Mouse (Mus musculus) megakaryocyte-erythroid progenitor cell, adult 5-6 weeks (primary cell): ENCODE data around the gene Ppp1r27. TPM values are rescaled to one million over a fixed set of nuclear protein-coding genes. Genes with fewer than 3 reads are reported as not detected.
A peak's percentile ranks its signal among the peaks of the same experiment; 100 is the strongest.
"Not testable (repeated sequence)": the region's sequence is repeated elsewhere in the genome, so short reads cannot be mapped to it uniquely, and the experiment has no call there.

ENCODE experiments used
- ATAC-seq: replicated peaks from 2 replicates; pipeline ENCODE4 v1.8.0; 2016; ENCODE audit warnings: mild to moderate bottlenecking, inconsistent platforms; ENCODE audit not compliant: severe bottlenecking, poor library complexity, low FRiP score, low TSS enrichment
- total RNA-seq, 2 experiments: library from RNA; stranded (forward) in 1 of 2; stranded (reverse) in 1 of 2; fragments of 200-1000, 215-1000 nt in 1 of 2; fragments of >200 nt in 1 of 2; fragmentation: Nextera tagmentation in 1 of 2; gene quantifications; 2 replicates each; pipeline ENCODE4 v1.2.3; 2014 to 2017

Ppp1r27 gene
- total RNA-seq, 2 experiments from 2014 or later, result not detected

DNA sequence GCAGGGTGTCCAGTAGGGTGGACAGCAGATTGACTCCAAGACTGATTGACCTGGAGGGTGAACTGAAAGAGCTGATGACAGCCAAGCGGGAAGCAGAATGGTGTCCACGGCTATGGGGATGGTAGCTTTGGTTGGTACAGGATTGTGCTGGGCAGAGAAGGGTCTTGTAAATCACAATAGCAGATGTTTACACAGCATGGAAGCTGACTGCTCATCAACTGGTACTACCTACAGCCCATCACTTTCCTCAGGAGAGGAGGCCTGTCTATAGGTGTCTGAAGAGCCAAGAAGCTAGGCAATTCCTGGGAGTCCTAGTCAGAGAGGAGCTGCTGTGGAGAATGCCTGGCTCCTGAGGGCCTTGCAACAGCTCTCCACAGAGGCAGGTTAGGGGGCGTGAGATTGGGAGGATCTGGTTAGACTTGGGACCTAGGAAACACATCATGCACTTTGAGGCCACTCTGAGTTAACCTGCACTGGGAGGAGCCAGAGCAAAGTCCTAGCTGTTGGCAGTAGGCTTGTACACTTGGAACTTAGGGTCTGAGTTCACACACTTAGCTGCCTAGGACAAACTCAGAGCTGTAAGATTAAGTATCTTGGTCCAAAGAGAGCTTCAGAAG lies 25.5 kb upstream of the Ppp1r27 start:
- ATAC-seq, result no peak

DNA sequence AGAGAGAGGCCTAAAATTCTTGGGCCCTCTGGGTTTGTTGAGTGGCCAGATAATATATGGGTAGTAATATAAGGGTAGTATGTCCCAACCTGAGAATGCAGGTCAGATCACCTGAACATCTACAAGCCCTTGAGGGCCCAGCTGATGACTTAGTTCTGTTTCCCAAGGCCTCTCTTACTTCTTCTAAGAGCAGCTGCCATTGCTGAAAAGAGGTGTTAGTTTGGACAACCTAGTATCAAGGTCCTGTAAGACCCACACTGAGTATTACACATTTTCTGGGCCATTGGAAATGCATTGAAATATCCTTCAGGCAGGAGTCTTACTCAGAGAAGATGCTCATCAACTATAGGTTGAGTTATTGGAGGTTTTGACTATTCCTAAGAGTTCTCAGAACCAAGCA lies 25.0 kb upstream of the Ppp1r27 start:
- no peak for ATAC-seq

DNA sequence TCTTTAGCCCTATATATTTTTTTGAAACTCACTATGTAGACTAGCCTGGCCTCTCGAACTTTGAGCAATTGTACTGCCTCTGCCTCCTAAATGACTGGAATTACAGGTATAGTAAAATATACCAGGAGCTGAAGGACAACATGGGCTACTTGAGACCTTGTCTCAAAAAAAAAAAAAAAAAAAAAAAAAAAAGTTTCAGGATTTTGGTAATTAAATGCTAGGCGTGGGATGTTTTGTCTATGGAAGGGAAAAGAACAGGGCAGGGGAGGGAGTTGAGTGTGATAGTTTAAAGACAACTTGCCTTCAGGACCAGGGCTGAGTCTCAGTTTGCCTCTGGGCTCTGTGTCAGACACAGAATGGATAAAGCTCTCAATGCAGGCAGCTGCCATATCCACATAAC lies 24.1 kb upstream of the Ppp1r27 start:
- ATAC-seq, result no peak

DNA sequence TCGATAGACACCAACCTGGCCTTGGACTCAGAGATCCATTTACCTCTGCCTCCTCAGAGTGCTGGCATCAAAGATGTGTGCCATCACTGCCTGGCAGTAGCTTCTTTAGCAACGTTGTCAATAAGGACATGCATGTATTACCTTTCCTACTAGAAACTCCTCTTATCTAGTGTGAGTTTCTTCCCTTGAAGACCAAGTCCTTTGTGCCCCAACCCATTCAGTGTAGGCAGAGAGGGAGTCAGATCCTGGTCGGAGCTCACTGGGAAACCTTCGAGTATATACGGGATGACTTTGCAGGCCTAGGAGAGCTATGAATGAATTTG lies 23.3 kb upstream of the Ppp1r27 start:
- ATAC-seq, result no peak

DNA sequence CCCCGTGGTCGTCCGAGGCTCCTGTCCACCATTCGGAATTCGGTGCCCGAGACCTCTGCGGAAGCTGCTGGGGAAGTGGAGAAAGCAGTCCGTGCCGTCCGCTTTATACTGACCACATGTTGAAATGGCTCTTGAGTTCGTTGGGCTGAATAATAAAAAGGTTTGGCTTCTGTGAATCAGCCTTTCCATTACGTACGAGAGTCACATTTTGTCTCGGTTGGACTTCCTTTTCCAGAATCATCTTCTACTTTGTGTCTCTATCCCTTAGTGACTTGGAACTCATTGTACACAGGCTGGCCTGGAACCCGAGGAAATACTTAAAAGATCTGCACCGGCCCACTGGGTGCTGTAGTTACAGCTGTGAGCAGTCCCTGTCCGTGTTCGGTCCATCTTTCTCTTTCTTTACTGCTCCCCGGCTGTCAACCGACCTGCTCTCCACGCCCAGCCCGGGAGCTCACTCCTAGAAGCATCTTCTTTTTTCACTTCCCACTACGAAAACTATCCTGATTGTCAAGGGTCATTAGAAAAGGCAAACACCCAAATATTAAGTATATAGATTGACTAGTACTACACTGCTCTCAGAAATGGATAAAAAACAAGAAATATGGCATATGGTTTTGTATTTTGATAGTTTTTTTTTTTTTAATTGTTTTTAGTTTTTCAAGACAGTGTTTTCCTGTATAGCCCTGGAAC lies 22.8 kb upstream of the Ppp1r27 start:
- no peak for ATAC-seq

DNA sequence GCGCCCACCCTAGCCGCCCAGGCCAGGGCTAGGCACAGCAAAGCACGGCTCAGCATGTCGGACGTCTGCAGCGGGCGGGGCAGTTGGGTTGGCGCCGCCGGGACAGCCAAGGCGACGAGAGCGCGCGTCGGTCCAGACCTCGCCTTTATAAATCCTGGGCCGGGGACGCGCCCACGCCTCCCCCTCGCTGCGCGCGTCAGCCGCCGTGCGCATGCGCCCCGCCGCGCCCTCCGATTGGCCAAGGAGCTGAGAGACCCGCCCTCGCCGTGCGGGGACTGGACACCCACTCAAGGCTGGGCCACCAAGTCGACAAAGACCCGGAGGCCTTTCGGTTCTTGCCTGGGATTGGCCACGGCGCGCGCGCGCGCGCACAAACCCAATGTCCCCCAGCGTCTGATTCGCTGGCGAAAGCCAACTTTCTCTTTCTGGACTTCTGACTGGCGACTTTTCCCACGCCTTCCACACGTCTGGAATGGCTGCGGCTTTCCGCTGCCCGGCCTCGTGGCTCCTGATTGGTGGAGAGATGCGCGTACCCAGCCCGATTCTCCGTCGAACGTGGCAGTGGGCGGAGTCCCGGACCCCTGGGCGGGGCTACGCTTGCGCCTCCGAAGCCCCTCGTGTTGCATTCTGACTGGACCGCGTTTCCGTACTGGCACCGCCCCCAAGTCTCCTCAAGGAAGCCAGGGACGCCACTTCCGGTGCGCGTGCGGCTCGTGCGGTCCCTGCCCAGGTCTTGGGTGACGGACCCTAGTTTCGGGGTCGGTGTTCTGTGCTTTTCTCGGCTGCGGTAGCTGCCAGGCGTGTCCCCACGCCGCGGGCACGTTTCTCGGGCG lies 22.0 kb upstream of the Ppp1r27 start, which contains the start of gene P4hb:
Gene P4hb (minus strand): TSS at position 502 of the 833 bp plus-strand sequence.
- ATAC-seq, result peak; percentile 87

DNA sequence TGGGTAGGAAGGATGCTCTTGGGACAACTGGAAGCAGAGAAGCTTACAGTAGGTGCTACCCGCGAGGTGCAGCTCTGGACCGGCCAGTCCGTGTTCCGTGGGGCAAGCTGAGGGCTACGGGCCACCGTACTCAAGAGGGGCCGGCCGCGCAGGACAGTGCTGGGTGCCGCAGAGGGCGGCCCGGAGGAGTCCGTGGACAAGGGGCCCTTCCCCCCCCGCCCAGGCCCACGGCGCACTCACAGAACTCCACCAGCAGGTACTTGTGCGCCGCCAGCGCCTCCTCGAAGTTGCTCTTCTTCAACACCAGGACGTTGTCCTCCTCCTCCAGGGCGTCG lies 21.5 kb upstream of the Ppp1r27 start:
- no peak for ATAC-seq

DNA sequence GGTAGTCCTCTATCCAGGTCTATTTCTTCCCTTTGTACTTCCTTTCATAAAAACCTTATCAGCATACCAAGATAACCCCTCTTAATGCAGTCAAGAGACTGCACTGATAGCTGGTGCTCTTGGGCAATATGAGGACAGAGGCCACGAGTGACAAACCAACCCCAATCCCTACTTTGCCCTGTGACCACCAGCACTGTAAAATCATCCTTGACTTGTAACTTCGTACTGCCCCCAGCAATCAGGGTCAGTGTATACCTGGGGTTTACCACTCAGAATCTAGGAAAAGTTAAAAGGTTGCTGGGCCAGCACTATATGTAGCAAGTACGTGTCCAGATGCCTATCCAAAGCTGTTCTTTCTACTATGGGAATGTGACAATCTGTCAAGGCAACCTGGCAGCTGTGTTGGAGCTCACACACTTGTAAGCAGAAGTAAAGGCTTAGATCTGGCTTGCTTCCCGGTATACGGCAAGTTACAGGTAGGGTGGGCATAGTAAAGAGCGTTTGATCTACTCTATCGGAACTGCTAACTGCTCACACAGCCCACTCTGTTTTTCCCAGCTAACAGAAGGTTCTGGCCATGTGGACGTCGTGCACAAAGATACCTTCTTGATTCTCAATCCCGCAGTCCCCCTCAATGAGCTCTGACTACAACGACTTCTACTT lies 21.0 kb upstream of the Ppp1r27 start:
- no peak for ATAC-seq

DNA sequence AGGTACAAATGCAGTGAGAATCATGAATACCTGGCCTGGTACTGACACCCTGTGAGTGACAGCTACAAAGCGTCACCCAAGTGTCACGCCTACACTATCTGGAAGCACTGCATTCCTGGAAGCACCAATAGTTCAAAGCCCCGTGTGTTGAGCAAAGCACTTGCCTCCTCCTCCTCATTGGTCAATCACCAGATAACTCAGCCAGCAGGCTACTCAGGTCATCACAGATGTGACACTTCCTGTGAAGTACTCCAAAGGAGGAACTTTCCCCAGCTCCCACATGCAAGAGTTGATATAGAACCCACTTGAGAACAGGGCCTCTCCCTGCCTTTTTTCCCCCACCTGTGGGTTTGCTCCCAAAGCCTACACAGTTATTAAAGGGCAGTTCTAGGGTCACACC lies 20.2 kb upstream of the Ppp1r27 start:
- ATAC-seq, result no peak

DNA sequence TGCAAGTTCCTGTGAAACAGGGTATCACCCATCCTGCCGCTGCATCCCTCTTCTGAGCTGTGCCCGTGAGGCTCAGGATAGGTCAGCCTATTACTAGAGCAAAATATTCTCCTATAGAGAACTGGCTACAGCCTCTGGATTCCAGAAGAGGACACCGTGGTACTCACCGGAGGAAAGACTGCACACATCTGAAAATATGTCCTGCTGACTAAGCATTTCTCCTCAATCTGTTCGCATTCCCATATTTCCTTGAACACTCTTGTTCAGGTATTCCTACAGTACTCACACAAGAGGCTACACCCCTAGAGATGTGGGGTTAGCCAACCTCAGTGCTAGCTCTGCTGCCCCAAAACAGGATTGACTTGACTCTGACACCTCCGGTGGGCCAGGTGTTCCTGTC lies 17.4 kb upstream of the Ppp1r27 start:
- ATAC-seq, result no peak

DNA sequence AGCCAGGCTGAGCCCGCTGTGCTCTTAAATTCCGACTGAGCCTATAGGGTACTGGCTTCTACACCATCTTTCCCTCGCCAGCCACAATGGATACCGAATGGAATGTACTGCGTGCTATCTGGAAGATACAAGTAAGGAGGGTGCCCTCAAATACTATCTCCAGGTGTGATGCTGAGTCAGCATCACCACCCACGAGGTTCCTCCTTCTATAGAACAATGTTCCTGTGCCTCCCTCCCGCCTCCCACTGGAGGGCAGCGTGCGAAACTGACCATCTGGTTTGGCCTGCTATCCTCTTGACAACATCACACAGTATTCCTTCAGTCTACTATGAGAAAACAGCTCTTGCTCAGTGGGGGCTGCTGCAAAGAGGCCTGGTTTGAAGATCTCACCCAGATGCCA lies 14.2 kb upstream of the Ppp1r27 start:
- no peak for ATAC-seq

DNA sequence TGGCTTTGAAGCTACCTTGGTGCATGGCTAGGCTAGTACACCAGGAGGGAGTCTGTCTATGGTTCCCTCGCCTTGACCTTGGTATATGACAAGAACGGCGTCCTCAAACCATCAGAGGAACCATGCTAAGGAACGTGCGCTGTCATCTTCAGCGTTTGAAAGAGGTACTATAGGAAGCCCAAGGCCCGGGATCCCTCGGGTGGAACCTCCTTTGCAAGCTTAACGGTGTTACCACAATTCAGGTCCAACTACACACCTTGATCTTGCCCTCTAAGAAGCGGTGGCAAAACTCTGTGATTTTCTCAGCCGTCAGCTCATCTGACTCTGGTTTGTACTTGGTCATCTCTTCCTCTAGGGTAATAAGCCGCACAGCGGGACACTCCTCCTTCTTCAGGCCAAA lies 12.0 kb upstream of the Ppp1r27 start:
- ATAC-seq, result no peak

DNA sequence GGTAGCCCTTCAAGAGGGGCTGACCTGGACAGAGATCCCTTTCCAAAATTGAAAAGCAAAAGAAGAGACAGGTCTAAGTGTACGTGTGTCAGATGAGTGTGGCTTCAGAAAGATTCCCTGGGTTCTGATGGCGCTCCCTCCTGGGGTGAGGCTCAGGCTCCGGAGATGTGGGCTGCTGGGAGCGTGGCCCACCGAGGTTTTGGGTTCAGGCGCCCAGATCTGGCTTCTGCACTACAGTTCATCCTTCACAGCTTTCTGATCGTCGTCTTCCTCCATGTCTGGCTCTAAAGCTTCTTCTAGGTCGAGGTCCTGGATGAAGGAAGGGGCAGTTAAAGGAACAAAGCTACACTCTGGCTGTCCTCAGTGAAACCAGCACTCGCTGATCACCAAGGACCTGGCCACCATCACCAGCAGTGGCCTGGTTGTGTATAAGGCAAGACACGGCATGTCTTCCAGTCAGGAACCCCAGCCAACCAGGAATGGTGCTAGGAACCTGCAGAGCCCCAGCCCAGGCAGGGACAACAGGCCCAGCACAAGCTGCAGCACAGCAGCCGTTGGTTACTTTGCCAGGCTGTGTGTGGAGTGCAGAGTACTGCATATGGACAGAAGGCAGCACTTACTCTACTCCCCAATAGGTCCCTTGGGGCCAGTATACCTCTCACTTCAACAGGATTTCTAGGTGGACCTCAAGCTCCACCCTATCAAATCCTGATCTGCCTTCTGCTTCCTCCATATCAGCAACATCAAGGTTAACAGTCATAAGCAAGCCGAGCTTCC lies 10.2 kb upstream of the Ppp1r27 start:
- ATAC-seq, result no peak

DNA sequence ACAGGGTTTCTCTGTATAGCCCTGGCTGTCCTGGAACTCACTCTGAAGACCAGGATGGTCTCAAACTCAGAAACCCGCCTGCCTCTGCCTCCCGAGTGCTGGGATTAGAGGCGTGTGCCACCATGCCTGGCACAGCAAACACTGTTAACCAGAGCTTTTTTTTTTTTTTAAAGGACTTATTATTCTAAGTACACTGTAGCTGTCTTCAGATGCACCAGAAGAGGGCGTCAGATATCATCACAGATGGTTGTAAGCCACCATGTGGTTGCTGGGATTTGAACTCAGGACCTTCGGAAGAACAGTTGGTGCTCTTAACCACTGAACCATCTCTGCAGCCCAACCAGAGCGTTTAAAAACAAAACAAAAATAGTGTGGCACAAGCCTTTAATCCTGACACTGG lies 7.9 kb upstream of the Ppp1r27 start:
- ATAC-seq, result not testable (repeated sequence)

DNA sequence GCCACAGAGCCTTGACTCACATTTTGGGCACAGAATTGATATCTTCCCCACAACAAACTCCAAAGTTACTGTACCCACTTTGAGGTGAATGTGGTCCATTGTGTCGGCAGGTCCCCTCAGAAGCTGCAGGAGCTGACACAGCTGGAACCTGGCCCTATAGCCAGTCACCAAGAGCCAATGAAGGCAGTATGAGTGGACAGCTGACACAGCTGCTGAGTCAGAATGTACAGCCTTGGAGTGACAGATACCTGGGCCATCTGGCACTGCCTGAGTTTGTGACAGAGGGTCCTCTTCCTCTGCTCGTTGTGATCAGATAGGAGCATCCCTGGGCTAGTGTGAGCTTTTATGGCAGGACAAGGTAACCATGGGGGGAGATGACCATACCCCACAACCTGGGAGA lies 4.3 kb upstream of the Ppp1r27 start:
- ATAC-seq, result 0 out of 2 replicates have a peak, but pooled peaks have one; percentile 22

DNA sequence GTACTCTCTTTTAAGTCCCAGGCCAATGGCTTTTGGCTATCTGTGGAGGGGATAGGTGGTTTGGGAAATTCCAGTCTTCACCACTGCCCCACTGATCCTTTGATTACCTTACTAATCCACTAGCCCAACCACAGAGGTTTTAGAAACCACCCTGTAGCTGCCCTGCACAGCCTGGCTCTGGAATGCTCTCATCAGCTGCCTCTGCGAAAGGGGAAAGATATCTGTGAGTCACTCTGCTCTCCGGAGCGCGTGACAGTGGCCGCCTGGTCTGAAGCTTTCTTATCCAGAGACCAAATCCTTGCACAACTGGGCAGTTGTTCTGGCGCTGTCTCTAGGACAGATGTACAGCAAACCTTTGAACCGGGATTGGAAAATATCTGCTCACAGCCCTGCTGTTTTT lies 3.9 kb upstream of the Ppp1r27 start:
- no peak for ATAC-seq

DNA sequence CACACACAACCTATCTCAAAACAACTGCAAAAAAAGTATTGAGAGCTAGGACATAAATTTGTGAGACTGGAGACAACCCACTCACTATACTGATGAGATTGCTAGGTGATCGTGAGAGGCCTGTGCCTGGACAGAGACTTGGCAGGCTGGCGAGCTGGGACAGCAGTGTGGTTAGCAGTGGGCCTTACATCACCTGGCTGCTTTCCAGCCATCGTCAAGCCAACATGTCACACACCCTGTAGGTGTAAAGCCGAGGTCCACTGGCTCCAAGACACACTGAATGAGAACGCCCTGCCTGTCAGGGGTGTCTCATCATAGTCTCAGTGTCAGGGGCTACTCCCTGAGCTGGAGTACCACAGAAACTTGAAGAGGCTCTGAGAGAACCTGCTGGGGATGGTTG lies 1.8 kb upstream of the Ppp1r27 start:
- ATAC-seq, result no peak

DNA sequence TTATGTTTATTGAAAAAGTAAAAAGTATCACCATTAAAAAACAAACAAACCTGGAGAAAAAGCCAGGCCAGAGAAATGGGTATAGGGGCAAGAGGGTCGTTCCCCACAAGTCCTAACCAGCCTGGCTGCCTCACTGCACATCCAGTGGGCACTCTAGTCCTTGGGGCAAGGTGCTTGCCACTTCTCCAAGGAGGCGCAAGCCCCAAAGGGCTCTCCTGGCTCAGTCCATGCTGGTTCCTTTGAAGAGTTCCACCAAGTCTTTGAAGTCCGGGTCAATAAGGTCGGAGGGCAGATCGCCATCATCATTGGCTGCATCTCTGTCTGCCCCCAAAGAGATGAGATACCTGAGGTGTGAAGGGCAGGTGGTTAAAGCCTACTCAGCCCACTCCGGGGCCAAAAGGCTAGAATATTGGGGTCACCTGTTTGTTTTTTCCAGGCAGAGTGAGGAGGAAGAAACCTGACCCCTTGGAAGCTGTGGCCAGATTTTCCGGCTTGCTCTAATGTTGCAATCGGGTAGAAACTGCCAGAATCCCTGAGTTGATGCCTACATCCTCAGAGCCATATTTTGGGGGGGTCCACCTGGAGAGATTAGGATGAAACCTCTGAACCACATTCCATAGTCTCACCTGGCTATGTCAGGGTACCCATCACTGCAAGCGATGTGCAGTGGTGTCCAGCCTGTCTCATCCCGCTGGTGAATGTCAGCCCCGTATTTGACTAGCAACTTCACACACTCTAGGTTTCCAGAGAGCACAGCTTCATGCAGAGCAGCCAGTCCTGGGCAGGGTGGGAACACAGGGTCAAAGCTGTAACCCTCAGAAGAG lies 734 bp downstream of the Ppp1r27 start:
- no peak for ATAC-seq
